25 mouse cellular contexts compared by ENCODE assay signal in the genomic region with DNA sequence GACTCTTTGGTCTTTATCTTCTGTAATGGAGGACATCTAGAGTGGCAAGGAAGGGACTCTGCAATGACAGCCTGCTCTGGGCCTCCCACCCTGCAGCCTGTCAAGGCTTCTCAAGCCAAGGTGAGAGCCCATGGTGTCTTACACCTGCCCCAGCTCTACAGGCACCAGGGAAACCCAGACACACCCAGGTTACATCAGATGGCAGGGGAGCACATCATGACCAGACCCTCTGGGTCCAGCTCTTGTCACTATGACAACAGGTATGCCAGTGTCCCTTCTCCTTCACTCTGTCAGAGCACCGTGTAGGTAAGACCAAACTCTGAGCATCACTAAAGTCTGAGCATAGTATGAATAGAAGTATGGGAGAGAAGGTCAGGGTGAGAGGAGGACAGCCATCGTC.
"Had no signal": no experiment of that assay in that cellular context is flagged by ENCODE, and none has a peak within 500 bp of the region (broad histone marks: within the 10 kb centered on the region; RNA-seq: fewer than 3 reads in every experiment).

No protein-coding gene starts in this region.

- H3K4me2 ChIP-seq: heart, embryonic 11.5 days; heart, embryonic 13.5 days; heart, embryonic 15.5 days; hindbrain, embryonic 13.5 days; hindbrain, embryonic 15.5 days; kidney, embryonic 15.5 days; limb, embryonic 13.5 days; limb, embryonic 15.5 days; liver, embryonic 12.5 days had no signal

- DNase-seq: gastrocnemius, postnatal 14 days; gastrocnemius, postnatal 36 days; heart, adult 18-20 months; heart, postnatal 14 days; kidney, adult 11 months; kidney, adult 2 months; kidney, adult 9 months; kidney, postnatal 14 days; kidney, postnatal 36 days; layer of hippocampus, adult 9-11 months; layer of hippocampus, postnatal 36 days; left cerebral cortex, postnatal 4 days had no signal

- H3K27ac ChIP-seq: heart, embryonic 13.5 days; heart, embryonic 15.5 days; hindbrain, embryonic 13.5 days; hindbrain, embryonic 15.5 days; hindbrain, postnatal 0 days; kidney, embryonic 15.5 days; kidney, postnatal 0 days; limb, embryonic 13.5 days; limb, embryonic 15.5 days; liver, embryonic 12.5 days; liver, embryonic 14.5 days had no signal

- H3K36me3 ChIP-seq: heart, embryonic 13.5 days; heart, embryonic 15.5 days; hindbrain, embryonic 13.5 days; hindbrain, embryonic 15.5 days; kidney, embryonic 15.5 days; limb, embryonic 13.5 days; limb, embryonic 15.5 days; liver, embryonic 12.5 days had no signal

- H3K27me3 ChIP-seq: heart, embryonic 13.5 days; heart, embryonic 15.5 days; hindbrain, embryonic 13.5 days; hindbrain, embryonic 15.5 days; kidney, embryonic 15.5 days; limb, embryonic 13.5 days; limb, embryonic 15.5 days; liver, embryonic 12.5 days had no signal

- ATAC-seq: hindbrain, postnatal 0 days; intestine, embryonic 16.5 days; liver, embryonic 12.5 days had no signal

- H3K4me1 ChIP-seq: hindbrain, embryonic 13.5 days; kidney, embryonic 15.5 days; liver, embryonic 12.5 days had no signal

- H3K9me3 ChIP-seq: heart, embryonic 13.5 days; heart, embryonic 15.5 days; hindbrain, embryonic 13.5 days; hindbrain, embryonic 15.5 days; kidney, embryonic 15.5 days; limb, embryonic 13.5 days; limb, embryonic 15.5 days; liver, embryonic 12.5 days had no signal

- H3K4me3 ChIP-seq: heart, embryonic 13.5 days; heart, embryonic 15.5 days; hindbrain, embryonic 13.5 days; hindbrain, embryonic 15.5 days; kidney, embryonic 15.5 days; limb, embryonic 13.5 days; limb, embryonic 15.5 days; liver, embryonic 12.5 days had no signal

- H3K9ac ChIP-seq: heart, embryonic 13.5 days; heart, embryonic 15.5 days; hindbrain, embryonic 13.5 days; hindbrain, embryonic 15.5 days; kidney, embryonic 15.5 days; limb, embryonic 13.5 days; limb, embryonic 15.5 days; liver, embryonic 12.5 days; liver, embryonic 14.5 days had no signal
